Mouse (Mus musculus): ENCODE data around the gene Tbc1d8b.
"Not testable (repeated sequence)": the region's sequence is repeated elsewhere in the genome, so short reads cannot be mapped to it uniquely, and the experiment has no call there.

Gene Tbc1d8b

GRCm38 (mm10) chrX:139684775-139685695 lies at the start of gene Tbc1d8b:
Gene Tbc1d8b, plus strand, starts transcription at chrX:139684996.
- DNase-seq (ENCODE audit: low read depth, low spot score), result peak; percentile 86

- DNase-seq (ENCODE audit: low read depth, low spot score), result no peak
Observed at GRCm38 (mm10) chrX:139639744-139640143, 45.1 kb upstream of the Tbc1d8b start.

GRCm38 (mm10) chrX:139640418-139640817 lies 44.4 kb upstream of the Tbc1d8b start:
- DNase-seq (ENCODE audit: low read depth, low spot score), result no peak

DNA sequence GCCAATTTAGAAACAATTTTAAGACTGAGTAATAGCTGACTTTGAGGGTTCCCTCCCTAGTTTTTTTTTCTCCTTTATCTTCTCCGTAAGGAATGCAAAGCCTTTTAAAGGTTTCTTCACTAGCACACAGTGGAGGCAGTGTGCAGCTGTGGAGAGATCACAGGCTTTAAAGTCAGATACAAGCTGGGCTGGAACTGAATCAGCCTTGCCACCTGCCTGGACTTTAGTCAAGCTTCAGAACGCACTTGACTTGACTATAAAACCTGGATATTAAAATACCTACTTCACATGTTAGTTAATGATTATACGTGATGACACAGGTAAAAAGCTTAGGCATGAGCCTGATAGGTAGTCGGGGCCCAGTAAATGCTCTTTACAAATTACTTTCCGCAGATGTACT lies 32.6 kb upstream of the Tbc1d8b start:
- no peak for DNase-seq (ENCODE audit: low read depth, low spot score)

DNA sequence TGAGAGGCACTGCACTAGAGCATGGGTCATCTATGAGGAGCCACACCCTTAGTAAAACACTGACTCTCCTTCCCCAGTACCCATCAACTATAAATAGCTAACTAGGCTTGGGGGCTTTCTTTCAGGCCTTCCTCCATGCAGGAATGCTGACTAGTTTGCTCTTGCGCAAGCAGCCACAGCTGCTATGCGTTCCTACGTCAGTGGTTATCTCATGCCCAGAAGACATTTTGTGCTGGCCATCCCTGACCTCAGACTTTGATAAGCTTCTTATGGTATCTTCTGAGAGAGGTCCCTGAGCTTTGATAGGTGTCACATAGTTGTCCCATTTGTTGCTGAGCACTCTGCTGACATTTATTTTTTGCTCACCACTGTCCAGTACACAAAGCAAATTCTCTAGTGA lies 31.5 kb upstream of the Tbc1d8b start:
- DNase-seq (ENCODE audit: low read depth, low spot score), result no peak

- no peak for DNase-seq (ENCODE audit: low read depth, low spot score)
Observed at GRCm38 (mm10) chrX:139654350-139655063, 30.3 kb upstream of the Tbc1d8b start.

GRCm38 (mm10) chrX:139662111-139662510 lies 22.7 kb upstream of the Tbc1d8b start:
- no peak for DNase-seq (ENCODE audit: low read depth, low spot score)

DNA sequence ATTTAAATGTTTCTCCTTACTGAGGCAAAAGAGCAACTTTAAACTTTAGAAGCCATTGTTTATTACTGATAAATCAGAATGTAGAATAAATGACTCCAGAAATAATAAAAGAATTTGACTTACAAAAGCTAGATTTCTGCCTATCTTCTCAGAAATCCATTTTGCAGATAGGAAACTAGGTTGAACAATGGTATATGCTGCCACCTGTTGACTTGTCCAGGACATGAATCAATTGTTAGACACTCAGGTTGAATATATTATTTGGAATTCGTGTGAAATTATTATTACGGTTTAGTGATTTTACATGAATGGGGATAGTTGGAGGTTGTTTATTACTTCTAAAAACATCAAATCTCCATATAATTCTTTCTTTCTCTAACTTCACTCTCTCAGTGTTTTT lies 19.0 kb upstream of the Tbc1d8b start:
- no peak for DNase-seq (ENCODE audit: low read depth, low spot score)

DNA sequence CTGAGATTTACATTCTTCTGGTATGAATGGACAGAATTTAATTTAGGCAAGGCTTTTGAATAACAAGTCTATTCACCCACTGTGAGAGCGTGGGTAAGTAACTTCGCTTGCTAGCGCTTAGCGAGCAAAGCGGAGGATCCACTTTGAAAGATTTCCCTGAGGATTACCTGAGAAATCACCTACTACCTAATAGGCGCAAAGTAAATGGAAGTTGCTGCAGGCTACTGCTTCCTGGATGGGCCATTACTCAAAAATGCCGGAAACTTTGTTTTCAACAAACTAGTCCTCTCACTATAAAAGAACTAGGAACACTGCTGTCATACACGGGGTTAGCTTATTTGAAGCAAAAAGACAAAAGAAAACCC lies 404 bp upstream of the Tbc1d8b start:
- DNase-seq (ENCODE audit: low read depth, low spot score), result no peak

GRCm38 (mm10) chrX:139714381-139714780 lies 29.6 kb downstream of the Tbc1d8b start, which contains the start of gene Gm15013:
Gene Gm15013, minus strand, starts transcription at chrX:139714481.
- DNase-seq (ENCODE audit: low read depth, low spot score), result no peak

- no peak for DNase-seq (ENCODE audit: low read depth, low spot score)
Observed at GRCm38 (mm10) chrX:139722350-139722749, 37.6 kb downstream of the Tbc1d8b start.

GRCm38 (mm10) chrX:139730541-139730940 lies 45.7 kb downstream of the Tbc1d8b start:
- no peak for DNase-seq (ENCODE audit: low read depth, low spot score)

DNA sequence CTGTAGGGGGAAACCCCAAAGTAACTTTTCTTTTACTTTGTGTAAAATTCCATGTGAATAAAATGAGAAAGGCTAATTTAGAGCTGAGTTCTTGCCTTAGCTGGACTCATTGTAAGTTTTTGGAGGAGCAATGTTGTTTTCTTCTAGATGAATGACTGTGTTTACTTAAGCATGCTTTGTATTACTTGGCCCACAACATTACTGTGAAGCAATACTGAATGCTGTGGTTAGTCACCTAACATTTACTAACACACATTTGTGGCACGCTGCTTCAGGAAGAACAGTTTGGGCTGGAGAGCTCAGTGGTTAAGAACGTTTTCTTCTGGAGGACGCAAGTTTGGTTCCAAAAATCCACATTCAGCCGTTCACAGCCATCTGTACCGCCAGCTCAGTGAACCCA lies 52.3 kb downstream of the Tbc1d8b start:
- DNase-seq (ENCODE audit: low read depth, low spot score), result no peak

GRCm38 (mm10) chrX:139751855-139752254 lies 67.1 kb downstream of the Tbc1d8b start:
- DNase-seq (ENCODE audit: low read depth, low spot score), result peak; percentile 33

GRCm38 (mm10) chrX:139758634-139759033 lies 73.8 kb downstream of the Tbc1d8b start:
- not testable (repeated sequence) for DNase-seq (ENCODE audit: low read depth, low spot score)

- peak; percentile 6 for DNase-seq (ENCODE audit: low read depth, low spot score)
Observed at GRCm38 (mm10) chrX:139762546-139762945, 77.8 kb downstream of the Tbc1d8b start.

GRCm38 (mm10) chrX:139769975-139770637 lies 85.3 kb downstream of the Tbc1d8b start:
- DNase-seq (ENCODE audit: low read depth, low spot score), result no peak

- DNase-seq (ENCODE audit: low read depth, low spot score), result peak; percentile 43
Observed at GRCm38 (mm10) chrX:139774309-139775083, 89.7 kb downstream of the Tbc1d8b start.

- no peak for DNase-seq (ENCODE audit: low read depth, low spot score)
Observed at GRCm38 (mm10) chrX:139775084-139775612, 90.4 kb downstream of the Tbc1d8b start.

DNA sequence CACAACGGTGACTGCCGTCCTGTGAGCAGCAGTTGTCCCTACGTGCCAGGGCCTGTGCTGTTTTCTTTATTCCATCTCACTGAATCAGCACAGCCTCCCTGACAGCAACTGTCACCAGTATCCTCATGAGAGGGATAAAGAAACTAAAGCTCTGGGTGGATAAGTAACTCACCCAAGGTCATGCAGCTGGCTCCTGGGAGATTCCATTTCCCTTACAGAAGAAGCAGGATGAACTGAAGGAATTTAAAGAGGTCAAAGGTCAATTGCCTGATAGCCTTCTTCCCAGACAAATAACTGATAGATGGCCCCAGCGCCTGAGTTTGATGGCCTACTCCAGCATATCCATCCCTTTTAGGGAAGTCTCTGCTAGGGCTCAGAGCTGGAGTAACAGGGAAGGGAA lies 92.6 kb downstream of the Tbc1d8b start:
- DNase-seq (ENCODE audit: low read depth, low spot score), result no peak

DNA sequence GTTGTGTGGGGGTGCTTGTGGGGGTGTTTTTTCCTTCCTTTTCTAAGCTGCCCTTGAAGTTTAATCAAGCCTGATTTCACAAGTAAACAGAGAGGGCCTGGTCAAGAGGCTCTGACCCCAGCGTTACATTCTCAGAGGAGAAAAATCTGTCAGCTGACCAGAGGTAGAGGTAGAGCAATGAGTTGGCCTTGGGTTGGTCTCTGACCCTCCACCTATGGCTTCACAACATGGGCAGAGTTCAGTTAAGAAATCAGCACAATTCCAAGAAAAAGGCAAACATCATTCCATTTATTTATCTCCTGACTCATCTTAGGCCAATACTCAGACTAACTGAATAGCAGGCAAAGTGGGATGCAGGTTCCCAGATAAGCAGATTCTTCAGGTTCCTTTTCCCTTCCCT lies 94.1 kb downstream of the Tbc1d8b start:
- DNase-seq (ENCODE audit: low read depth, low spot score), result no peak
